Mouse (Mus musculus) hindbrain, embryonic 11.5 days (tissue): ENCODE measurements around the gene Capn1. TPM values are rescaled to one million over a fixed set of nuclear protein-coding genes. Genes with fewer than 3 reads are reported as not detected.

ENCODE experiments used
- ATAC-seq: fragments of 200-750 bp; cut with Nextera tagmentation; 2 replicates; pipeline ENCODE4 v1.8.0; 2017; ENCODE audit warnings: mild to moderate bottlenecking, moderate TSS enrichment, moderate library complexity; ENCODE audit not compliant: low FRiP score
- DNase-seq: peaks from one replicate; pipeline ENCODE4 v3.0.0-alpha.2; 2015; ENCODE audit warnings: low spot score
- H3K27ac ChIP-seq: fragments of 300-500 bp; sonication (generic); 2 replicates; pipeline ENCODE4 v1.5.1; 2014; ENCODE audit warnings: mild to moderate bottlenecking, low read depth, low read length
- H3K27me3 ChIP-seq: fragments of 300-500 bp; sonication (generic); 2 replicates; pipeline ENCODE4 v1.6.1; 2014; ENCODE audit warnings: mild to moderate bottlenecking, low read length, moderate library complexity, mixed read lengths; ENCODE audit not compliant: control insufficient read depth, insufficient read depth
- H3K36me3 ChIP-seq: fragments of 300-500 bp; sonication (generic); 2 replicates; pipeline ENCODE4 v1.6.1; 2014; ENCODE audit warnings: mild to moderate bottlenecking, low read length, moderate library complexity, mixed read lengths; ENCODE audit not compliant: control insufficient read depth, insufficient read depth
- H3K4me1 ChIP-seq: fragments of 300-500 bp; sonication (generic); replicated peaks from 2 replicates; pipeline ENCODE4 v1.6.1; 2014; ENCODE audit warnings: low read length, mixed read lengths; ENCODE audit not compliant: control insufficient read depth, insufficient read depth
- H3K4me2 ChIP-seq: fragments of 300-500 bp; sonication (generic); replicated peaks from 2 replicates; pipeline ENCODE4 v1.6.1; 2014; ENCODE audit warnings: mild to moderate bottlenecking, low read depth, low read length
- H3K4me3 ChIP-seq: fragments of 300-500 bp; sonication (generic); 2 replicates; pipeline ENCODE4 v1.5.1; 2014; ENCODE audit warnings: low read depth, low read length
- H3K9ac ChIP-seq: fragments of 300-500 bp; sonication (generic); 2 replicates; pipeline ENCODE4 v1.6.1; 2014; ENCODE audit warnings: low read depth, low read length
- H3K9me3 ChIP-seq: fragments of 300-500 bp; sonication (generic); 2 replicates; pipeline ENCODE4 v1.6.1; 2016; ENCODE audit warnings: low read length; ENCODE audit not compliant: control insufficient read depth
- WGBS: fragments of 180-500 bp; shearing (Covaris S2); extraction: QIAGEN DNeasy Blood & Tissue Kit; methylation state at CpG from one replicate; pipeline ENCODE4 v1.1.7; 2014; 5-methylcytosine and 5-hydroxymethylcytosine counted together
- polyA plus RNA-seq: library from polyadenylated mRNA; unstranded; fragments of >200 nt; fragmentation: Nextera tagmentation; extraction: Ambion mirVana; gene quantifications from 2 replicates; pipeline ENCODE4 v1.2.1, GENCODE M21; 2014

The Capn1 gene
- 3.8 and 4.2 TPM in 2 replicates for polyA plus RNA-seq

DNA sequence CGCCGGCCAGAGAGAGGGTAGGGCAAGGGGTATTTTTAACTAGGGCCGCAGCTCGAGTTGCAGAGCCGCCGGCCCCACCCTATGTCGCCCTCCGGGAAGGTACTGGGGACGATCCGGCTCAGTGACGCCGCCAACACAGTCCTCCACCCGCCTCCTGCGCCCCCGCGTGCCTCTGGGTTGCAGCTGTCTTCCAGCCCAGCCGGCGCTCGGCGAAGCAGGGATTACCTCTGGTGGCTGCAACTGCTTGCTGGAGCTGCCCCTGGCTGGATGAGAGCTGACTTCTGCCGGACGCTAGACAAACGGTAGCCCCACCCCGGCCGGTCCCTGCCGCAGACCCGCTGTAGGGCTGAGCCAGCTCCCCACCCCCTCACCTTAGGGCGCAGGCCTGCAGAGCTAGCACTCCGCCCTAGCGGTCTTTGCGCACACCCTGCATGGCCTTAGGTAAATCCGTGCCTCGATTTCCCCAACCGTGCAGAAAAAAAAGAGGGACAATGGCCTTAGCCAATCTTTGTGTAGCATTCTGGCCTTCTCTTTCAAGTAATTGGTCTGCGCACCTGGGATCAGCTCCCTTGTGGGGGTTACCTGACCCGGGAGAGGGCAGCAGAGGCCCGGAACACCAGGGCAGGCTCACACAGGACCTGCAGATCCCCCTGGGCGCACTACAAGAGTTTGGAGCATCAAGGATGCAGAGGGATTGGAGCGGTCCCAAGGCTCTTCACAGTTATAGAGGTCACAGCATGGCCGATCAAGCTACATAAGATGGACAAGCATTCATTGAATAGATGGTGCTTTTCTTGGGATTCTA is at the start of gene Capn1:
TSS of gene Capn1 (minus strand) at position 387 of the 805 bp plus-strand sequence.
- H3K27me3 ChIP-seq: peaks cover 15% of the 10 kb centered on the region
- H3K9ac ChIP-seq: peak within 1 kb of the TSS; percentile 44
- DNase-seq (peak; percentile 77), ATAC-seq (peak; percentile 75)
- H3K4me1 ChIP-seq: peaks cover 4% of the 10 kb centered on the region; the same call in 1 of the 2 replicates
- no peaks in the 10 kb centered on the region for H3K9me3 ChIP-seq
- 3% methylated on average over 38 of the region's 40 CpGs for WGBS
- no peaks in the 10 kb centered on the region for H3K36me3 ChIP-seq
- peak within 1 kb of the TSS; percentile 45 for H3K4me3 ChIP-seq
- H3K4me2 ChIP-seq: peak within 1 kb of the TSS; percentile 64
- no peak within 1 kb of the TSS; the same call in 1 of the 2 replicates for H3K27ac ChIP-seq

DNA sequence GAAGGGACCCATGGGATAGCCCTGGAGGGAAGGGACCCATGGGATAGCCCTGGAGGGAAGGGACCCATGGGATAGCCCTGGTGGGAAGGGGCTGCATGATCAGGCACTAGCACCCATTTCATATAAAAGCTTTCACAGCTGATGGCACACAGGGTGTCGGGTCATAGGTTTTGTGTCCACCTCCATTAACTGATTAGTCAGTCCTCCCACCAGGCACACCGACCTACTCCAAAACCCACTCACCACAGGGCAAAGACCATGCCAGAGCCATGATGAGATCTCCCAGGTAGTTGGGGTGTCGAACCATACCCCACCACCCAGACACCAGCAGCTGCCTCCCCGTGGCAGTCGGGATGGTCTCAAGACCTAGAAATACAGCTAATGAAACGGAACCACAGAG is 47.4 kb upstream of the Capn1 start:
- H3K4me1 ChIP-seq: peaks cover 14% of the 10 kb centered on the region

DNA sequence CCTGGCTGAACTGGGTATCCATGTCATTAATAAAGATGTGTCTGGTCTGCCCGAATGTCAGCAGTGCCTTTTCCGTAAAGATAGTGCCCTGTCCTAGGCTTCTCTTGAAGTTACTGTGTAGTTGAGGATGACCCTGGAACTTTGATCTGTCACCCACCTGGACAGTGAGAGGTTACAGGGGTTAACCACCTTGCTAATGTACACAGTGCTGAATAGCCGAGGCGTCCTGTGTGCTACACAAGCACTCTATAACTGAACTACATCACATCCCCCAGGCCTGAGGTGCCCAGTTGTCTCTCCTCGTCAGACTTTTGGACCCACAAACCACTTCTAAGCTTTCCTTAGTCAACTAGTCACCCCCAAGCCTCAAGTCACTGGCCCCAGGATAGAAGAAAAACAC is 46.7 kb upstream of the Capn1 start:
- WGBS: 69% methylated on average over 5 of the region's 5 CpGs
- DNase-seq (no peak), ATAC-seq (no peak)
- H3K27me3 ChIP-seq: no peaks in the 10 kb centered on the region
- peak overlapping the region; percentile 97 for H3K9ac ChIP-seq
- H3K27ac ChIP-seq: no peak overlapping the region
- H3K4me1 ChIP-seq: peaks cover 12% of the 10 kb centered on the region
- H3K4me2 ChIP-seq: peak overlapping the region; percentile 95
- H3K36me3 ChIP-seq: peaks cover 3% of the 10 kb centered on the region
- no peaks in the 10 kb centered on the region for H3K9me3 ChIP-seq
- H3K4me3 ChIP-seq: peak overlapping the region; percentile 91

More for the DNA sequence above, 47.4 kb upstream of the Capn1 start:
- ATAC-seq: no peak
- no peak overlapping the region for H3K27ac ChIP-seq
- no peak overlapping the region for H3K9ac ChIP-seq
- no peak for DNase-seq
- WGBS: 97% methylated on average over 6 of the region's 6 CpGs
- H3K27me3 ChIP-seq: no peaks in the 10 kb centered on the region
- H3K36me3 ChIP-seq: peaks cover 3% of the 10 kb centered on the region
- H3K9me3 ChIP-seq: no peaks in the 10 kb centered on the region
- no peak overlapping the region for H3K4me2 ChIP-seq
- no peak overlapping the region for H3K4me3 ChIP-seq

DNA sequence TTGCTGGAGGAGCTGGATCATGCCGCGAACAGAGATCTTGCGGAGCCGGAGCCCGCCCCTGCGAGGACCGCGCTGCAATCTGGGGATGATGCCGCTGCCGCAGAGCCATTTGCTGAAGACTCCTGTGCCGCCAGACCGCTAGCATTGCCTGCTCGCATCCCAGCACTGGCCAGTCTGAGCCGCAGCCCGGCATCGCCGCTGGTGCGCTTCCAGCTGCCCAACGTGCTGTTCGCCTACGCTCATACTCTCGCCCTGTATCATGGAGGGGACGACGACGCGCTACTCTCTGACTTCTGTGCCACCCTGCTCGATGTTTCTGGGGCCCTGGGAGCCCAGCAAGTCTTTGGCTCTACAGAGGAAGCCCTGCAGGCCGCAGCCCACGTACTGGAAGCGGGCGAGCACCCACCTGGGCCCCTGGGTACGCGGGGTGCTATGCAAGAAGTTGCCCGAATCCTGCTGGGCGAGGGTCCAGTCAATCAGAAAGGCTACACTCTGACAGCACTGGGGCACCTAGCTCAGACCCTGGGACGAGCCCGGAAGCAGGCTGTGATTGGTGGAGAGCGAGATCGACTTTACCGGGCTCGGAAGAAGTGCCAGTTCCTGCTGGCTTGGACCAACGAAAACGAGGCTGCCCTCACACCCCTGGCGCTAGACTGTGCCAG is 46.1 kb upstream of the Capn1 start:
- no peaks in the 10 kb centered on the region for H3K27me3 ChIP-seq
- peak overlapping the region; percentile 95 for H3K4me2 ChIP-seq
- peak overlapping the region; percentile 97 for H3K9ac ChIP-seq
- H3K36me3 ChIP-seq: peaks cover 3% of the 10 kb centered on the region
- H3K4me3 ChIP-seq: peak overlapping the region; percentile 91
- H3K9me3 ChIP-seq: no peaks in the 10 kb centered on the region
- H3K27ac ChIP-seq: peak overlapping the region; percentile 92
- H3K4me1 ChIP-seq: peaks cover 11% of the 10 kb centered on the region
- 2% methylated on average over 44 of the region's 44 CpGs for WGBS
- ATAC-seq (no peak), DNase-seq (peak; percentile 50)

DNA sequence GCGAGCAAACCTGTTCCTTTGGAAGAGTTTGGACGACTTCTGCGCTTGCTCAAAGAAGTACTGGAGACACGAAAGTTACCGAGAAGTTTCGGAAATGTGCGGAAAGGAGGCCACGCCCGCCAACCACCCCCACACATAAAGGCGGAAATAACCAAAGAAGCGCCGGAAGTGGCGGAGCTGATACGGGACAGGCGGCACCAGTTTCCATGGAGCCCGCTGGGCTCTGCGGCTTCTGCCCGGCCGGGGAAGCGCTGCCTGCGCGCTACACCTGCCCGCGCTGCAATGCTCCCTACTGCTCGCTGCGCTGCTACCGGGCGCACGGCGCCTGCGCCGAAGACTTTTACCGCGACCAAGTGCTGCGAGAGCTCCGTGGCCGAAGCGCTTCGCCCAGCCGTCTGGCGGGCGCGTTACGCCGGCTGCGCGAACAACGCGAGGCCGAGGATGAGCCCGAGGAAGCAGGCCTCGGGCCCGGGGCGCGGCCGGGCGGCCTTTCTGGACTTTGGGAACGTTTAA is 45.4 kb upstream of the Capn1 start, which contains the start of gene Znhit2:
TSS of gene Znhit2 (plus strand) at position 172 of the 513 bp plus-strand sequence.
- WGBS: under 1% methylated on average over 56 of the region's 58 CpGs
- peak within 1 kb of the TSS; percentile 97 for H3K9ac ChIP-seq
- H3K4me1 ChIP-seq: peaks cover 11% of the 10 kb centered on the region
- H3K4me2 ChIP-seq: peak within 1 kb of the TSS; percentile 95
- DNase-seq (peak; percentile 92), ATAC-seq (peak; percentile 59)
- H3K9me3 ChIP-seq: no peaks in the 10 kb centered on the region
- peak within 1 kb of the TSS; percentile 91 for H3K4me3 ChIP-seq
- peak within 1 kb of the TSS; percentile 92 for H3K27ac ChIP-seq
- H3K36me3 ChIP-seq: peaks cover 3% of the 10 kb centered on the region
- no peaks in the 10 kb centered on the region for H3K27me3 ChIP-seq

DNA sequence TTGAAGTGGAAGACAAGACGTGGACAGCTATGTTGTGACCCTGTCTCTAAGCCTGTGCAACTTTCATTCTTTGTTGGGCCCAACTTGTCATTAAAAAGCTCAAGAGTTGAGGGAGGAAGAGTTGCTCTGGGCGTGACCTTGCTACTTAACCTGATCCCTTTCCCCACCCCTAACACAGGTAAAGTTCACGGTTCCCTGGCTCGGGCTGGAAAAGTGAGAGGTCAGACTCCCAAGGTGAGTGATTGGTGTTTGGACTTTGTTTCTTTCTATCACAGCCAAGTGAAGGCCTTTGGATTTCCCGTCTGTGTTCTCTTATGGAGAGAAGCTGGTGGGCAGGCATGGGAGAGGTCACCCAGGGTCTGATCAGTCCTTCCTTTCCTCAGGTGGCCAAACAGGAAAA is 43.3 kb upstream of the Capn1 start:
- H3K36me3 ChIP-seq: peaks cover 3% of the 10 kb centered on the region
- H3K4me1 ChIP-seq: peaks cover 11% of the 10 kb centered on the region
- H3K4me3 ChIP-seq: peak overlapping the region; percentile 88
- H3K9ac ChIP-seq: no peak overlapping the region; the same call in 1 of the 2 replicates
- H3K27ac ChIP-seq: no peak overlapping the region
- H3K9me3 ChIP-seq: no peaks in the 10 kb centered on the region
- no peak for DNase-seq
- no peaks in the 10 kb centered on the region for H3K27me3 ChIP-seq
- H3K4me2 ChIP-seq: peak overlapping the region; percentile 75
- no peak for ATAC-seq
- WGBS: 85% methylated on average over 5 of the region's 5 CpGs

DNA sequence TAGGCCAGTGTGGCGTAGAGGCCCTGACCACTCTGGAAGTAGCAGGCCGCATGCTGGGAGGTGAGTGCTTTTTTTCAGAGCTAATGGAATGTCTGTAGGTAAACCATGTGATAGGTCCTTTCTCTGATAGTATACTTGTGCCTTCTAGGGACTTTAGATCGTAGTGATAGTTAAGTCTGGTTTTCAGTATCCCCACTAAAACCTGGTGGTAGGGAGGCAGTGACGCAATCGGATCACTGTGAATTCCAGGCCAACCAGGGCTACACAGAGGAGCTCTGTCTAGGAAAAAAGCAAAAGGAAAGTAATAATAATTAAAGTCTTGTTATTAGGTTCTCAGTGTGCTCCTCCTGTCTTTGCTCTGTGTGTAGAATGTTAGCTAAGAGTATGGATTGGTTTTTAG is 42.8 kb upstream of the Capn1 start:
- WGBS: 35% methylated on average over 5 of the region's 5 CpGs
- Histone ChIP-seq H3K9ac (peak overlapping the region; percentile 91), H3K4me1 (peaks cover 11% of the 10 kb centered on the region), H3K9me3 (no peaks in the 10 kb centered on the region), H3K4me3 (peak overlapping the region; percentile 88), H3K4me2 (peak overlapping the region; percentile 75), H3K27ac (no peak overlapping the region), H3K27me3 (no peaks in the 10 kb centered on the region), H3K36me3 (peaks cover 4% of the 10 kb centered on the region)
- no peak for ATAC-seq
- no peak for DNase-seq

DNA sequence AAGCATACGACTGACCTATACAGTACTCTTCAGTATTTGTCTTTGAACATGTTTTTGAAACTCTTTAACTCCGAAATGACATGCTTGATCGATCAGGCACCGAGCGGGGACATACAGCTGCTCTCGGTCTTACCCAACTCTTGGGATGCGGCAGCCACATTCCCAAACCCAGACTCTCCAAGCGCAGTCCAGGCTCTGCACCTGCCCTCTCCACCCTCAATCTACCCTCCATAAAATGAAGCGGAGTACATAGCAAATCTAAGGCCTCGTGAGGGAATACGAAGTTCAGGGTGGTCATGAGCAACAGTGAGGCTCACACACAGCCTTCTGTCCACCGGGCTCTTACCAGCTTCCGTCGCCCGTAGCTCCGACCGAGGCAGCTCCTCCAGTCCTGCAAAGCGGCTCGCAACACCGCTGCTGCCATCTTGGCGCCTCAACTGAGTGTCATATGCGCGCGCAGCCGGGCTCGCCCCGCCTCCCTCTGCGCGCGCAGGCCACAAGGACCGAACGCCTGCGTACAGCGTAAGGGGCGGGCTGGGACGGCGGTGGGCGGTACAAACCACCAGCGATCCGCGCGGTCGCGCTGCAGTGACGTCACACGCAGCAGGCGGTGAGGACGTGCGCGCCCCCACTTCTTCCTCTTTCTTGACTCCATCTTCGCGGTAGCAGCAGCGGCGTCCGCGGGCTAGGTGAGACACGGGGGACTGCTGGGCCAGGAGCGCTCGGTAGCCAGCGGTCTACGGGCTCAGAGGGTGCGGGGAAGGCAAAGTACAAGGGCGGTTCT is 41.8 kb upstream of the Capn1 start, which contains the start of the genes Mrpl49 and Fau:
TSS of gene Mrpl49 (minus strand) at position 473 of the 784 bp plus-strand sequence.
TSS of gene Fau (plus strand) at position 532 of the 784 bp plus-strand sequence.
- H3K36me3 ChIP-seq: peaks cover 13% of the 10 kb centered on the region
- ATAC-seq: peak; percentile 87
- H3K27me3 ChIP-seq: no peaks in the 10 kb centered on the region
- H3K4me1 ChIP-seq: peaks cover 11% of the 10 kb centered on the region
- H3K4me3 ChIP-seq: peak within 1 kb of the TSS; percentile 88
- under 1% methylated on average over 56 of the region's 63 CpGs for WGBS
- H3K27ac ChIP-seq: peak within 1 kb of the TSS; percentile 77
- DNase-seq: peak; percentile 100
- H3K9ac ChIP-seq: peak within 1 kb of the TSS; percentile 91
- no peaks in the 10 kb centered on the region for H3K9me3 ChIP-seq
- peak within 1 kb of the TSS; percentile 75 for H3K4me2 ChIP-seq
